Mouse (Mus musculus): Measurements from ENCODE around the gene Pfdn4.
"Not testable (repeated sequence)": the region's sequence is repeated elsewhere in the genome, so short reads cannot be mapped to it uniquely, and the experiment has no call there.

Pfdn4 gene

DNA sequence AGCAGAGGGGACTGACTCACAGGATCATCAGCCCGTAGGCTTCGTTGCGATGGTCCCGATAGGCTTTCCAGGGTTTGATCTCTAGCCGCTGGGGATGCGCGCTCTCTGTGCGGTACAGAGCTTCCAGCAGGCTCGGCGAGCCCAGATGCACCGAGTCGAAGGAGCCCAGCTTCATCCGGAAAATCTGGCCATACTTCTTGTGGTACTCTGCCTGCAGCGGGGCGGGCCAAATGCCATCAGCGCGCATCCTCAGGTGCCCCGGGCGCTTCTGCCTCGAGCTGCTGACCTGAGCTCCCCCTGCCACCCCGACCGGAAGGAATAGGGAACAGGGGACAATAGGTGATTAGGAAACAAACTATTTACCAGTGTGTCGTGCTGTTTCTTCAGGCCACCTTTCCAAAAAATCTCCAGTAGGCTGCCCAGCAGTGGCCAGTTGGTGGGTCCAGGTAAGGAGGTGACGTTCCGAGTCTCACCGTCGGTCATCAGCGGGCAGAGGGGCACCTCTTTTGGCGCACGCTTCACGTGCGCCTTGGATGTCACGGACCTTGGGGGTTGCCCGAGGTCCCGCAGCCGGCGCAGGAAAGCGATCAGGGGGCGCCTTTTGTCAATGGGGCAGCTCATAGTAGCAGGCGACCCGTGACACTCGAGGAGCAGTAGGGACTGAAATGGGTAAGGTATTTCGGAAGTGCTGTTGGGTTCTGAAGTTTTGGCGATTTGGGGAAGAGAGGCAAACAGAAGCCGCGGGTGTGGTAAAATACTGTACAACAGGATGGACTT, at the start of gene Pfdn4:
Pfdn4 (plus strand) TSS at position 275 of the 777 bp plus-strand sequence.
- DNase-seq (ENCODE audit: low spot score in 2 of 2): no peak

DNA sequence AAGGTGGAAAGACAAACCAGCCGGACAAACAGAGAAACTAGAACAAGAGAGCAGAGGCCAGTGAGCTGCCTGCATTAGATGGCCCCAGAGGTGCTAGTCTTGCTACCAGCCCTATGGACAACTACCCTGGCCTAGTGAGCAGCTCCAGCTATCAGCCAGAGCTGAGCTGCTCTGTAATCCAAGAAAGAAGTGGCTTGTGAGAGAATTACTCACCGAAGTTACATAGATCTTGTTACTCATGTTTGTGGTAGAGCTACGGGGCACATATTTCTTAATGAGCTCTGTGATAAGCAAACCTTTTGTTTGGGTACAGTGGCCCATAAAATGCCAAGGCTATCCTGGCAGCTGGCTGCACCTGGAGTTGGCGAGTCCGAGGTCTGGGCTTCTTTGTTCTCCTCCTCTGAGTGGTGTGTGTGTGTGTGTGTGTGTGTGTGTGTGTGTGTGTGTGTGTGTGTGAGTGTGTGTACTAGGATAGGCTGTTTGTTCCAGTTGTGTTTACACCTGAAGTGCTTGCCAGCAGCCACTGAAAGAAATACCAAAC, 49.3 kb upstream of the Pfdn4 start:
- no peak for DNase-seq (ENCODE audit: low spot score in 2 of 2)

DNA sequence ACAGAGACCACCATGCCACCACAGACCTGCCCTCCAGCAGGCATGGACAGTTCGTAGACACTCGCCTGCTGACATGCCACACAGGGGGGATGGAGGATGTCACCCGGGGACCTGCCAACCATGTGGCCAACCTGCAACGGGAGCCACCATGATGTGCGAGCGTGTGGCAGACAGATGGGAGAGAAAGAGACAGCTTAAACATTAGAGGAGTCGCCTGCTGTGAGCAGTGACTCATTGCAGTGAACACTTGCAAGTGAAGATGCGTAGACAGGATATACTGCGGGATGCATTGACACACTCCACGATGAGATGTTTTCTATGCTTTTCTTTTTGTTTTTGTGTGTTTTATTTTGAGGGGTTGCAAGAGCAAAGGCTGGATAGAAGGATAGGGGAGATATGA, 48.6 kb upstream of the Pfdn4 start:
- DNase-seq (ENCODE audit: low spot score in 2 of 2): peak in 1 of 2 experiments; percentile 27

DNA sequence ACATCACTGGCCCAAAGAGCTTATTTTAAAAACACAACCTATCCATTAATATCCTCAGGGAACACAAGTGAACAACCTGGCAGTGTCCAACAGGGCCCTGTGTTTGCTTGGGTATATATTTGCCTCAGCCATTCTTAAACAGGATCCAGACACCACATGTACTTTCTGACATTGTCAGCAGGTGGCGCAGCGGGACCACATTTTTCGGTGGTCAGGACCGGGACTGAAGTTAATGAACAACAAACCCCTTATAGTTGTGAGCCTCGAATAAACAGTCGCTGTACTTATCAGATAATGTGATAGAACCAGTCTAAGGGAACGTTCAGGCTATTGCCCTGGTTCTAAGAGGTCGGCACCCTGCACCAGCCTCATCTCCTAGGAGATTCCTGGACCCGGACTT, 45.3 kb upstream of the Pfdn4 start:
- peak; percentile 59 to 72 for DNase-seq (ENCODE audit: low spot score in 2 of 2)

DNA sequence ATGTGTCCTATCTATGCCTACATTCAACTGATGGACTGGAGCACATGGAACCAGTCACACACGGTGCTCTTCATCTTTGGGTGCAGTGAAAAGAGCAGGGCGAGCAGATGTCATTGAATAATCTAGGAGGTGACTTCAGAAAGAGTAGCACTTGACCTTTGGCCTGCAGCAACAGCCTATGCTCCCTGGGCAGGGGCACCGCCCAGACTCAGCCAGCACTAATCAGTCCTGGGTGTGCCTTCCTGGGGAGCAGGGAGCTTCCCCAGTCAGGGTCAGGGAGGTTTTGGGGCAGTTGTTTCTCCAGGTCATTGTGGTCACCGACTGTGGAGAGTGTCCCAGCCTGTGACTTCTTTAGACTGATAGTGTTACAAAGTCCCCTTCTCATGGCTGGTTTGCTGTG, 42.4 kb upstream of the Pfdn4 start:
- DNase-seq (ENCODE audit: low spot score in 2 of 2): not testable (repeated sequence)

DNA sequence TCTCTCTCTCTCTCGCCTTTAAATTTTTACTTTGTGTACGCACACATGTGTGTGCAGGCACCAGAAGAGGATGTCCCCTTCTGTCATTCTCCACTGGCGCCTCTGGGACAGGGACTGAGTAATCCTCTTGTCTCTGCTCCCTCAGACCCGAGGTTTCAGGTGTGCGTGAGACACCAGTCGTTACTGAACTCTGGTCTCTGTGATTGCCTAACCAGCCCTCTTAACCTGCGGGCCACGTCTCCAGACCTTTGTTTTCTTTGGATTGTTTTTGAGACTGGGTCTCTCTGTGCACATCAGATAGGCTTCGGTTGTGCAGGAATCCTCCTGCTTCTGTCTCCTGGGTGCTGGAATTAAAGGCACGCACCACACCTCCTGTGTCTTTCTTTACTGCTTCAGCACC, 37.0 kb upstream of the Pfdn4 start:
- no peak for DNase-seq (ENCODE audit: low spot score in 2 of 2)

DNA sequence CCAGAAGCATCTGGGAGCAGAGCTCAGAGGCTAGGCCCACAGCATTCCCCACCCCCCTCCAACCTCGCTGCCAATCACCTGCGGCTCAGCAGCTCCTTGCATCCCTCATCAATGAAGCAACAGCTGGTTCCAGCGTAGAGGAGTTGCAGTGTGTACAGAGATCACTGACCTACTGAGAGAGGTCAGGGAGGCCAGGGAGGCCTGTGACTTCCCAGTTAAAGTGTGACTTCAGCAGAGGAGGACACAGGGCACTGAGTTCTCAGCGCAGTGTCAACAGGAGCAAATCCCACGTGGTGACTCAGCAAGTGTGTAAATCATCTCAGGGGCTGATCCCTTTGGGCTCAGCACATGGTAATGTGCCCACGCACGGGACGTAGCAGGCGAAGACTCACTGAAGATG, 36.4 kb upstream of the Pfdn4 start:
- no peak for DNase-seq (ENCODE audit: low spot score in 2 of 2)

DNA sequence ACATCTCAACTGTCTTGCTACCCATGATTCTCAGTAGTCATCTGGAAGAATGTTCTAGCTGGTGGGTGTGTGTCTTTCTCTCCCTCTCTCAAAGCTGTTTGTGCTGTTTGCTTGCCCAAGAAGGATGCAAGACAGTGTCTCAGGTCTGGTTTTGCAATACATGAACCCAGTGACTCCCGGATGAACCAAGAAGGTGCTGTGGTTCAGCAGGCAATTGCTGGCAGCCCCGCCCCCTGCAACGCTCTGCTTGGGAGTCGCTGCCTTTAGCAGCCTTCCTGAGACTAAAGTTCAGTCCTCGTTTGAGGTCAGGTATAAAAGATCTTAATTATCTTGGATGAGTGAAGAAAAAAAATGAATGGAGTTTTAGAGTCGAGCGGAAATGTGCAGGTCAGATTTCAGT, 34.6 kb upstream of the Pfdn4 start:
- DNase-seq (ENCODE audit: low spot score in 2 of 2): no peak

DNA sequence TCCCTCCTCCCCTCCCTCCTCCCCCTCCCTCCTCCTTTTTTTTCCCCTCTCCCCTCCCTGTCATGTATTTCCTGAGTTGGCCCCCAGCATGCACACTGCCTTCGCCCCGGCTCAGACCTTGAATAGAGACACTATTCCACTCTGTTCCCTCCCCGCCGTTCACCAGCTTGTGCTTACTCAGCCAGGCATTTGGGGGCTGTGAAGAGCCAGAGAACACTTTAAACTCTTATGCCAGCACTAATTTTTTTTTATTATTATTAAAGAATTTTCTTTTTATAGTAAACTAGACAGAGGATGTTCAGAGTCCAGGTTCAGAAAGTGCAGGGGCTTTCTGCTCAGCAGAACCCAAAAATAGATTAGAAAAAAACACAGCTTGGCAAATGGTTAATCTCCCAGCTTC, 31.4 kb upstream of the Pfdn4 start:
- DNase-seq (ENCODE audit: low spot score in 2 of 2): no peak

DNA sequence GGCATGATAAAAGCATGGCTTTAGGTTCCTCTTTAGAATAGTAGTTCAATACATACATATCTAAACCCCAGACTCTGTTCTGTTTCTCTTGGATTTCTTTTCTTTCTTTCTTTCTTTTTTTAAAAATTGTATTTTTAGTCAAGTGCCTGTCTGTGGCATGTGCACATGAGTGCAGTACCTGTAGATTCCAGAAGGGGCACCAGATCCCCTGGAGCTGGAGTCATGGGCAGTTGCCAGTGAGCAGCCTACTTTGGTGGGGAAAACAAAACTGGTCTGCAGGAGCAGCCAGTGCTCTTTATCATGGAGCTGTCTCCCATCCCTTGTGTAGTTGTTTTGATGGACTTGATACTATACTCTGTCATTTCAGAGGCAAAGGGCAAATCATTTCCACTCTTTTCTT, 28.2 kb upstream of the Pfdn4 start:
- DNase-seq (ENCODE audit: low spot score in 2 of 2): no peak

DNA sequence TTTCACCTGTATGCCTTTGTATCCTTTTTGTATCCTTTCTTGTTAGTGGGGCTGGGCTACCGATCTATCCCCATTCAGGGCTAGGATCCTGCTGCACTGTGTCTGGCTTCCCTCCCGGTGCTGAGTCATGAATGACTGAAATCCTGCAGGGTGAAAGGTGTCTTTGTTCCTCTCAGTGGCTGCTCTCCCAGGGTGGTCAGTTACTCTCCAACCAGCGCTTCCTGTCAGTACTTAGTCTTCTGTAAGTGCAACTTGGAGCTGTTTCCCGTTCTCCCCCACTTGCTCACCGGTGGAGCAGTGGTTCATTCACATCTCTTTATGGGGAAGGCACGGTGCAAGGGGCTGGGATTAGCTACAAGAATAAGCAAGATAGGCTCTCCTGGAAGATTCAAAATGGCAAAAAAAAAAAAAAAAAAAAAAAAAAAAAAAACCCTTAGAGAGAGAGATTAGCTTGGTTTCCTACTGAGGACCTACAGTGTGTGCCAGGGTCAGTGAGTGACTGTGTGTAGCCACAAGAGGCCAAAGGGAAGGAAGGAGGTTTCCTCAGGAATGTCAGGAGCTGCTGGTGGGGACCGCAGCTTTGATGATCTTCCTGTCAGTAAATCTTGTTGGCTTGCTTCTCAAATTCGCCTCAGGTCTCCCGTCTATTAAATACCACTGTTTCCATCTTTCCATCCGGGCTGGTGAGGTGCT, 26.5 kb upstream of the Pfdn4 start:
- peak; percentile 19 to 39 for DNase-seq (ENCODE audit: low spot score in 2 of 2)

DNA sequence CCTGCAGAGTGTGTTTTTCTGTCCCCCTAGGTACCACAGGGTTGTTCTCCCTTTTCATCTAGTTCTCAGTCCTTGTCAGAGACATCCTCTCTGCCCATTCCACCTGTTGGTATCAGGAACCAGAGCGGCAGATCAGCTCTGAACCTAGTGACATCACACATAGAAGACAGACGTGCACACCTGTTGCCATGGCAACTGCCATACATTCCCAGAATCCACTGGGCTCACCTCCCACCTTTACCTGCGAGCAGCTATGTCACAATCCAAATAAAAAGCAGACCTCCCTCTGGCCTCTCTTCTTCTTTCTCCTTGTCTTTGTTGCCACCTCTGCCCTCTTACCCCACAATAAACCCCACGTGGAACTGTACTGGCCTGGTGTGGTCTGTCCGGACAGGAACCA, 25.6 kb upstream of the Pfdn4 start:
- no peak for DNase-seq (ENCODE audit: low spot score in 2 of 2)

DNA sequence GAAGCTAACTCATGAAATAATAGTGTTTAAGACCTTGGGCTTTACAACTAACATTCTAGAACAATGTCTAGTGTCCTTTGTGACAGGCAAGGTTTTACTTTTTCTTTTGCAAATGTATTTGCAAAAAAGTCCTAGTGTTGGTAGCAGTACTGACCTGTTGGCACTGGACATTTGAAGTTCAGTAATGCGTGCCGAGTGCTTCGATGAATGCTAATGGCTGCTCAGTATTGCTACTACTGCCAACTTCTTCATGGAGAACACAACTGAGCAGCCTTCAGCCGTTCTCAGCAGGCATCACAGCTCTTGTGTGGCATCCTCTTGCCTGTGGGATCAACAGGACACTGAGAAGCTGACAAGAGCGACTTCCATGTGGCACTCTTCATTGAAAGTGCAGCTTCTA, 22.1 kb upstream of the Pfdn4 start:
- DNase-seq (ENCODE audit: low spot score in 2 of 2): no peak

DNA sequence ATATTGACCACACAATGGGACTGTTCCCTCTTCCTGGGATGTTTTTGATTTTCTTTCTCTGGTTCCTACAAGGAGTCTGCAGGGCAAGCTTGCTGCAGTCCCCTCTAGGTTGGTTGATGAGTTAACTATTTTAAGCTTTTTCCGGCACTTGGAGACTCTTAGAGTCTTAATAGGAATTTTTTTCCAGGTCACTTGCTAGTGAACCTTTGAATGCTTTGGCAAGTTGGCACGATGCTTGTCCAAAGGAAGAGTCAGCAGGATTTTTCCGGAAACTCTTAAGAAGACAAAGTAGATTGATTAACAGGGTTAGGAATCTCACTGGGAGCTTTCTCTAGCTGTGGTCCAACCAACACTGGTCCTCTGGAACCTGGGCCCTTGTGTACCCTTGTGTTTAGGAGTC, 21.1 kb upstream of the Pfdn4 start:
- DNase-seq (ENCODE audit: low spot score in 2 of 2): no peak

DNA sequence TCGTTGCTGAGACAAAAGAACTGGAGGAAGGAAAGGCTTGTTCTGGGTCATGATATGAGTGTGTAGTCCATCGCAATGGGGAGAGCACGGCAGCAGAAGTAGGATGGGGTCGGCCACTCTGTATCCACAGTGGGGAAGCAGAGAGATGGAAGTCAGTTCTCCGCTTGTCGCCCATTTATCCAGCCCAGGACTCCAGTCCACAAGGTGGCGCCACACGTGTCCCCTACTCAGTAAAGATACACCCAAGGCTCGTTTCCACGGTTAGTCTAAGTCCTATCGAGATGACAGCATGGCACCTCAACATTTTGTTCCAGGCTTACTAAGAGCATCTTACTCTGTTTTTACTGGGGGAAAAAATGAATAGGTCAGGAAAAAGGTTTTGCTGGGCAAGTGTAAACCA, 20.0 kb upstream of the Pfdn4 start:
- DNase-seq (ENCODE audit: low spot score in 2 of 2): no peak

DNA sequence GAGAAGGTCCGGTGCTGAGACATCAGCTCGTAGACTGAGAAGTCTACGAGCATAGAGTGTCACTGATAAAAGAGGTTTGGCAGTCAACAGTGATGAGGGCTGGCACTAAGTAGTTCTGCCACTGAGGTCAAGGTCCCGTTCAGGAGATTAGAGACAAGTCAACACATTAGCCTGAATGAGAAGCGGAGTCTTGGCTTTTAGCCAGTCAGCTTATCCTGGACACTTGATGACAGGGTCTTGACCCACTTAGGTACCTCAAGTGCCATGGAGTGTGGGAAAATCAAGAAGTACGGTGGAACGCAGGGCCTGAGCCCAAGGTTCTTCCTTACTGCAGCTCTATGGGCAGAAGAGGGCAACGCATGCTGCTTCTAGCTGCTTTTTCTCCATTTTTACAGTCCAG, 19.6 kb upstream of the Pfdn4 start:
- no peak for DNase-seq (ENCODE audit: low spot score in 2 of 2)

DNA sequence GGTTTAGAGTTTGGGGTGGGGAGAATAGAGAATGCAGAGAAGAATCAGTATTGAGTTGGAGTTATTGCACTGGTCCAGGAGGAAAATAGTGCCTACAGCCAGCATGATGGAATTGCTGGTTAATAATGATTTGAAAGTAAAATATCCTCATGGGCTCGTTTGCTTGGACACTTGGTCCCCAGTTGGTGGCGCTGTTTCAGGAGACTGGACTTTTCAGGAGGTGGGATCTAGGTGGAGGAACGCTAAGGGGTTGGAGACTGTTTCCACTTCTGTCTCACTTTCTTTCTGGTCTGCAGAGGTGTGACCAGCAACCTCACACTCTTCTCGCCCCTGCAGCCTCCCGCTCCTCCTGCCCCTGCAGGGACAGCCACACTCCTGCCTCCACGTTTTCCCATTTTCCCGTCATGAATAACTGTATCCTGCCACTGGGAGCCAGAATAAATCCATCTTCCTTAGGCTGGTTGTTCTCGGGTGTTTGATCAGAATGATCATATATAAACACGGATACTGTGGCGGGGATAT, 14.1 kb upstream of the Pfdn4 start:
- no peak for DNase-seq (ENCODE audit: low spot score in 2 of 2)

DNA sequence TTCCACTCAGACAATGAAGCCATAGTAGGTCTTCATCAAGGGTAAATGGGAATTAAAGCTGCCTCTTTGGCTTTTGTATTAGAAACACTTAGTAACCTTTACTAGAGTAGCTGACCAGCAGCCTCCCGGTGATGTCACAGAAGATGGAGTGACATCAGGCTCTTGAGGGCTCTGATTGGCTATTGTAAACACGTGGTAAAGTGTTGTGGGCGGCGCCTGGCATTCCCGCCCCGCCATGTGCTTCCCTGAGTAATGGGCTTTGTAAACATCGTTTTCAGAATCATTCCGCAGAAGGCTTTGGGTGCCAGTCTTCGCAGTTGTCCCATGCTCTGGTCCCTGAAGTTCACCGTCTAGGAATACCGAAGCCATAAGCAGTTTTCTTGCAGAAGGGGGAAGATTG, 12.3 kb upstream of the Pfdn4 start:
- no peak for DNase-seq (ENCODE audit: low spot score in 2 of 2)

DNA sequence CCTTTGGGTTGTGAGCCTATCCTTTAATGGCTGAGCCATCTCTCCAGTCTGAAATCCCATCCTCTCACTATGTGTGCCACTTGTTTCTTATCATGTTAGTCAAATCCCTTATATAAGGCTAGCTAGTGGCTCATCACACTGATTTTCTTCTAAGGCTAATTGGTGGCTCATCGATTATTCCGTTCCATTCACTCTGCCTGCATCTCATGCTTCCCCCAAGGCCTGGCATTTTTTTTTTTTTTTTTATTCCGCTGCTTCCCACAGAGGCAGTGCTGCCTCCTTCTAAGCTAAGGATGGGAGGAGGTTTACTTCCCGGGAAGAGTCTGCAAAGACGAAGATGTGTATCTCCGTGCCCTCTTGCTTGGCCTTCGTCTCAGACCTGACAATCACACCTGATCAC, 9.0 kb upstream of the Pfdn4 start:
- no peak for DNase-seq (ENCODE audit: low spot score in 2 of 2)

DNA sequence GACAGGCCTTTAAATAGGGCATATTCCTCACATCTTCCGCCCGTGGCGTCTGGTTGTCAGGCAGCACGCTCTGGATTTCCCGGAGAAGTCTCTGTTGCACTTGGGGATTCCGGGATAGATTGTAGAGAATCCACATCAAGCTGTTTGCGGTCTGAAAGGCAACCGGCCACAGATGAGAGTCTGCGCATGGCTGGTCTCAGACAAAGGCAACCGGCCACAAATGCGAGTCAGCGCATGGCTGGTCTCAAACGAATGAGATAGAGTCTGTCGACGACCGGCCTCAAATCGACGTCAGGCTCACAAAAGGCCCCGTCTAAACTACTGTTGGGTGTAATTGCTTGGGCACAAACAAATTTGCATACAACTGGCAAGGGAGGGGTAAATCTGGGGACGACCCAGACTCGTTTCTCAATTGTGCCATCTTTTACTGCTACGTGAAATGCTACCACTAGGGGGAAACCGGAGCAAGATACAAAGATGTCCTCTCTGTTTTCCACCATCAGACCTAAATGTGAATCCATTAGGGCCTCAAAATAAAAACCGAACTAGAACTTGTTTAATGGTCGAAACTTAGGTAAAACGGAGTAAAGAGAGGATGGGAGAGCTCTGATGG, 8.2 kb upstream of the Pfdn4 start:
- DNase-seq (ENCODE audit: low spot score in 2 of 2): no peak

DNA sequence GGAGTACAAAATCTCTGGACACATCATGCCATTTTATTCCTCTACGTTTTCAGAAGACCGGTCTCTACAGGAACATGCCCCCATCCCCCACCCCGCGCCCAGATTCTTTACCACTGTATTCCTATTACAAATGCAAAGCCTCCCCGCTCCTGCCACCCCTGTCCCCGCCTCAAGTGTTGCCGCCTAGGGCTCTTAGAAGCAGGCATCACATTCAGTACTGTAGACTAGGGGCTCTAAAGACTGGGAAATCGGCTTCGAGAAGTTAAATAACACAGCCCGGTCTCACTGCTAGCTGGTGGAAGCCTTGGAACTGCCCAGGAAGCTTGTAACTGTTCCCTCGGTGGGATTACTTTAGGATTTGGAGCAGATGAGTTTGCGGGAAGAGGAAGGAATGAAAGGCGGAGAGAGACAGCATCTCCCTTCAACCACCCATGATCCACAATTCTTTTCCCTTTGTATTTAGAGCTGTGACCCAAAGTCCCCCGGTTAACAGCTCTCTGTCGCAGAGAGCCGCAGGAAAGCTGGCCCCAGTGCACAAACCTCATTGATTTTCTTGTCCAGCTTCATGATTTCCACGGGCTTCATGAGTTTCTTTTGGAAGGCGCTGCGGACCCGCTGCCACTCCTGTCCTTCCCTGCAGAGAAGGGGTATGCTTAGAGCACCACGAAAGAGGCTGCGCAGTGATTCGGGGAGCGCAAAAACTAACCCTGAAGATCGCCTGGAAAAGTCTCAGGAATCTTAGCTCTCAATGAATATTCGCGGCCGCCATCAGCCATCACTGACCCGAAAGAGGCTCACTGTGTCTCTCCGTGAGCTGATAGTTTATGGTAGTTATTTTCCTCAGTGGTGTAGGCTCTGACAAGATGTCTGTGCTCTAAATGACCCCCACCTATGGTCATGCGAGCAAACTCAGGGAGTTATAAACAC, 1.2 kb upstream of the Pfdn4 start:
- no peak for DNase-seq (ENCODE audit: low spot score in 2 of 2)
